Mouse (Mus musculus) forebrain, embryonic 14.5 days (tissue): ENCODE data around the gene Ptbp1. TPM values are rescaled to one million over a fixed set of nuclear protein-coding genes. Genes with fewer than 3 reads are reported as not detected.
A peak's percentile ranks its signal among the peaks of the same experiment; 100 is the strongest.

Source experiments
- ATAC-seq: fragments of 200-750 bp; cut with Nextera tagmentation; 2 replicates; pipeline ENCODE4 v1.8.0; 2017; ENCODE audit warnings: mild to moderate bottlenecking, moderate library complexity
- DNase-seq: peaks from one replicate; pipeline ENCODE4 v3.0.0-alpha.2; 2015; ENCODE audit warnings: low spot score
- H3K27ac ChIP-seq: fragments of 300-500 bp; sonication (generic); 2 replicates; pipeline ENCODE4 v1.5.1; 2014; ENCODE audit warnings: low read depth, mild to moderate bottlenecking, control low read depth, low read length, moderate library complexity
- H3K27me3 ChIP-seq: fragments of 300-500 bp; sonication (generic); replicated peaks from 2 replicates; pipeline ENCODE4 v1.6.1; 2014; ENCODE audit warnings: low read length, control low read depth, mixed read lengths; ENCODE audit not compliant: control insufficient read depth, insufficient read depth
- H3K36me3 ChIP-seq: fragments of 300-500 bp; sonication (generic); 2 replicates; pipeline ENCODE4 v1.6.1; 2014; ENCODE audit warnings: low read length, control low read depth; ENCODE audit not compliant: control insufficient read depth, insufficient read depth
- H3K4me1 ChIP-seq: fragments of 300-500 bp; sonication (generic); 2 replicates; pipeline ENCODE4 v1.6.1; 2014; ENCODE audit warnings: antibody characterized with exemption, low read length, control low read depth; ENCODE audit not compliant: control insufficient read depth, insufficient read depth
- H3K4me2 ChIP-seq: fragments of 300-500 bp; sonication (generic); 2 replicates; pipeline ENCODE4 v1.6.1; 2014; ENCODE audit warnings: mild to moderate bottlenecking, control low read depth, low read length
- H3K4me3 ChIP-seq: fragments of 300-500 bp; sonication (generic); 2 replicates; pipeline ENCODE4 v1.5.1; 2014; ENCODE audit warnings: low read depth, low read length, control low read depth
- H3K9ac ChIP-seq: fragments of 300-500 bp; sonication (generic); 2 replicates; pipeline ENCODE4 v1.6.1; 2014; ENCODE audit warnings: mild to moderate bottlenecking, low read length, control low read depth, moderate library complexity
- H3K9me3 ChIP-seq: fragments of 300-500 bp; sonication (generic); replicated peaks from 2 replicates; pipeline ENCODE4 v1.6.1; 2016; ENCODE audit warnings: low read length, control low read depth, mixed read lengths; ENCODE audit not compliant: control insufficient read depth
- WGBS: fragments of 180-500 bp; shearing (Covaris S2); extraction: QIAGEN DNeasy Blood & Tissue Kit; methylation state at CpG from one replicate; pipeline ENCODE4 v1.1.7; 2014; 5-methylcytosine and 5-hydroxymethylcytosine counted together
- polyA plus RNA-seq: library from polyadenylated mRNA; unstranded; fragments of >200 nt; fragmentation: Nextera tagmentation; extraction: Ambion mirVana; gene quantifications from 2 replicates; pipeline ENCODE4 v1.2.1, GENCODE M21; 2014

The Ptbp1 gene
- polyA plus RNA-seq, 1 experiment from 2014 or later, result 98.2 TPM

- Histone ChIP-seq H3K4me3 (no peak overlapping the region), H3K9me3 (no peaks in the 10 kb centered on the region), H3K4me1 (peaks cover 30% of the 10 kb centered on the region), H3K27me3 (no peaks in the 10 kb centered on the region), H3K4me2 (no peak overlapping the region), H3K9ac (no peak overlapping the region), H3K36me3 (peaks cover 71% of the 10 kb centered on the region), H3K27ac (peak overlapping the region; percentile 48; the same call in 1 of the 2 replicates)
- no peak for ATAC-seq
- WGBS, result 84% methylated on average over 11 of the region's 11 CpGs
- no peak for DNase-seq
Measured at GRCm38 (mm10) chr10:79859116-79859515, 4.9 kb downstream of the Ptbp1 start.

DNA sequence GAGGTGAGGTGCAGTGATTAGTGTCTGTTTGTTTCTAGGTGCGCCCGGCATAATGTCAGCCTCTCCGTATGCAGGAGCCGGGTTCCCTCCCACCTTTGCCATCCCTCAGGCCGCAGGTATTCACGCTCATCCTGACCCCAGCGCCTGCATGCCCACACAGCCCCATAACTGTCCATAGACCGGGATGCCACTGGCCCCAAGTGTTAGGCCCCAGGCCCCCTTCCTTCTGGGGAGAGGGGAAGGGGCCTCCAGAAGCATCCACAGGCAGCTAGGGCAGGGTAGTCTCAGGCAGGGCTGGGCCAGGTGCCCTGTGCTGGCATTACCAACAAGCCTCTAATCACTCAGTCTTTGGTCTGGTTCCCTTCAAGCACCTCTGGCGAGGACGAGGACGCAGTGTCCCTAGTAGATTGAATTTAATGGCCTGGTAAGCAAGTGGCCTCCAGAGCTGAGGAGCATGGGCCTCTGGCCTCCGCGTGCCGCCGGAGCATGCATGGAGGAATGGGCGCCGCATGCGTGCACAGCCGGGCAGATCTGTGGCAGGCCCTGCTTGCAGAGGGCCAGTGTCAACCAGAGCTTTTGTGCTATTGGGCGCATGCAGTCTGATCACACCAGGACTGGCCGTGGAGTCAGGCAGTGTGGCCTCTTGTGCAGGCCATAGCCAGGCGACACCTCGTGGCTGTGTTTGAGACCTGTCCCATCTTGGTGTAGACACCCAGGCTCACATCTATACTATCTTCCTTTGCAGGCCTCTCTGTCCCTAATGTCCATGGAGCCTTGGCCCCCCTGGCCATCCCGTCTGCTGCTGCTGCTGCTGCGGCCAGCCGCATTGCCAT is 6.1 kb downstream of the Ptbp1 start:
- H3K4me3 ChIP-seq, result no peak overlapping the region
- H3K9me3 ChIP-seq, result no peaks in the 10 kb centered on the region
- 93% methylated on average over 26 of the region's 26 CpGs for WGBS
- DNase-seq (no peak), ATAC-seq (no peak)
- H3K4me1 ChIP-seq, result peaks cover 30% of the 10 kb centered on the region
- no peaks in the 10 kb centered on the region for H3K27me3 ChIP-seq
- no peak overlapping the region for H3K4me2 ChIP-seq
- H3K27ac ChIP-seq, result no peak overlapping the region
- H3K36me3 ChIP-seq, result peaks cover 83% of the 10 kb centered on the region
- no peak overlapping the region for H3K9ac ChIP-seq

DNA sequence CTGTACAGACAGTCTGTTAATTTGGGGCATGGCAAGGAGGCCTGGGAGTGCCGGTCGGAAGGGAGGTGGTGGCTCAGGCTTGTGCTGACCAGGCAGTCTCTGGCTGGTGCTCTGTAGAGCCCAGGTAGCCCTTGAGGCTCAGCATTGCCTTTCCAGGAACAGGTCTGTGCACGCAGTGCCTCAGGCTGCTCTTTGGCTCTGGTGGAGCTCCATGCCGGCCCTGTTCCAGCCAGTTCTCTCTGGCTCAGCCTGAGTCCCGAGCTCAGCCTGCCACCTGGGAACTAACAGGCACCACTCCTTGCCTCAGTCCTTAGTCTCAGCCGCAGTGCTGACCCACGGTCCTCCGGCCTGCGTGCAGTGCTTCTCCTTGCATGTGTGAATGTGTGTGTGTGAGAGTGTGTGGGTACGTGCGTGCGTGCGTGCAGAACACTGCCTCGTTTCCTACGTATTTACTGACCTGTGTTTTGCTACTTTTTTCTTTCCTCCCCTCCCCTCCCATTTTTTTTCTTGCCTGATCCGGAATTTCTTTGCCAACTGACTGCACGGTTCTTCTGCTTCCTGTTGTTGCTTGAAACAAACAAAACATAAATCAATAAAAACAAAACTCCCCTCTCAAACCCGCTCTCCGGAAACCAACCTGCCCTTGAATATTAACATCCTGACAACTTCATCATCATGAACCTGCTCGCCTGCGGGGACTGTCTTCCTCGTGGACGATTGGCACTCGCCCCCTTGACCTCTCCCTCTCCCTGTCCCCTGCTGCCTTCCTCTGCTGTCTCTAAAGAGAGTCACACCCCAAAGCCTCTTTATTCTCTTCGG is 7.2 kb downstream of the Ptbp1 start:
- H3K27ac ChIP-seq, result no peak overlapping the region
- peaks cover 93% of the 10 kb centered on the region for H3K36me3 ChIP-seq
- no peaks in the 10 kb centered on the region for H3K27me3 ChIP-seq
- peaks cover 28% of the 10 kb centered on the region for H3K4me1 ChIP-seq
- no peak overlapping the region for H3K9ac ChIP-seq
- DNase-seq, result no peak
- no peak overlapping the region for H3K4me2 ChIP-seq
- H3K9me3 ChIP-seq, result no peaks in the 10 kb centered on the region
- ATAC-seq, result no peak
- H3K4me3 ChIP-seq, result no peak overlapping the region
- 84% methylated on average over 25 of the region's 25 CpGs for WGBS

DNA sequence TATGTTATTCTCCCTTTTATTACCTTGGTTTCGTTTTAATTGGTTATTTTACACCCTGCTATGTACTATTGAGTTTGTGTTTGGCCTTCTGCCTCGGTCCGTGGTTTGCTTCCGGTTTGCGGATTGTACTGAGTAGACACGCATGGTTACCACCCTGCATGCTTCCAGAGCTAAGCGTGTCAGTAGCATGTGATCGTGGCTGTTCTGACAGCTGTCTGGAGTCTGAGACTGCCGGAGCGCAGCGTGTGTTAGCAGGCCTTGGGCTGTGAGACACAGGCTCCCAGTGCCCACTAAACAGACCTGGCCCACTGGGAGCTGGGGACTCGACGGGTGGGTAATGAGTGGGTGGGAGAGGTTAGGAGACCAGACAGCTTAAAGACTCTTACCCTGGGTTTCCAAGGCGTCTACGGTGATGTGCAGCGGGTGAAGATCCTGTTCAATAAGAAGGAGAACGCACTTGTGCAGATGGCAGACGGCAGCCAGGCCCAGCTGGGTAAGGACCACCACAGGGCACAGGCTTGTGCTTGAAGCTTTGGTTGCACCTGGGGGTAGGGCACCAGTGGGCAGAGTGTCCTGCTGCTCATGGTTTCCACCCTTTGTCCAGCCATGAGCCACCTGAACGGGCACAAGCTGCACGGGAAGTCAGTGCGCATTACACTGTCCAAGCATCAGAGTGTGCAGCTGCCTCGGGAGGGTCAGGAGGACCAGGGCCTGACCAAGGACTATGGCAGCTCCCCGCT is 8.0 kb downstream of the Ptbp1 start:
- 80% methylated on average over 23 of the region's 23 CpGs for WGBS

DNA sequence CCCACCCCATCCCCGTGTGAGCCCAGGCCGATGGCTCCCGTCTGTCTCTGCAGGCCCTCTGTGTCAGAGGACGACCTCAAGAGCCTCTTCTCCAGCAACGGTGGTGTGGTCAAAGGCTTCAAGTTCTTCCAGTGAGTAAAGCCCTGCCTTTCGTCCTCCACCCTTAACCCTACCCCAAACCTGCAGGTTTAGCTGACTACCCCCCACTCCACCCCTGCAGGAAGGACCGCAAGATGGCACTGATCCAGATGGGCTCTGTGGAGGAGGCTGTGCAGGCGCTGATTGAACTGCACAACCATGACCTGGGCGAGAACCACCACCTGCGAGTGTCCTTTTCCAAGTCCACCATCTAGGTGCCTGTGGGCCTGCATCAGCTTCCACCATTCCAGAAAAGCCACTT is 8.7 kb downstream of the Ptbp1 start:
- ATAC-seq, result no peak

More for the DNA sequence above, 8.0 kb downstream of the Ptbp1 start:
- DNase-seq (no peak), ATAC-seq (no peak)
- H3K27ac ChIP-seq, result no peak overlapping the region
- H3K4me1 ChIP-seq, result peaks cover 20% of the 10 kb centered on the region
- peaks cover 93% of the 10 kb centered on the region for H3K36me3 ChIP-seq
- no peak overlapping the region for H3K4me3 ChIP-seq
- H3K9me3 ChIP-seq, result no peaks in the 10 kb centered on the region
- no peaks in the 10 kb centered on the region for H3K27me3 ChIP-seq
- no peak overlapping the region for H3K4me2 ChIP-seq
- H3K9ac ChIP-seq, result no peak overlapping the region

GRCm38 (mm10) chr10:79864351-79865188 is 10.3 kb downstream of the Ptbp1 start:
- H3K4me3 ChIP-seq, result no peak overlapping the region
- peaks cover 87% of the 10 kb centered on the region for H3K36me3 ChIP-seq
- H3K27me3 ChIP-seq, result no peaks in the 10 kb centered on the region
- ATAC-seq (peak; percentile 45), DNase-seq (no peak)
- WGBS, result 63% methylated on average over 10 of the region's 10 CpGs
- H3K9me3 ChIP-seq, result no peaks in the 10 kb centered on the region
- H3K9ac ChIP-seq, result peak overlapping the region; percentile 25; the same call in 1 of the 2 replicates
- H3K4me2 ChIP-seq, result no peak overlapping the region
- H3K4me1 ChIP-seq, result peaks cover 4% of the 10 kb centered on the region; the same call in 1 of the 2 replicates
- peak overlapping the region; percentile 39; the same call in 1 of the 2 replicates for H3K27ac ChIP-seq

More for the DNA sequence above, 8.7 kb downstream of the Ptbp1 start:
- no peaks in the 10 kb centered on the region for H3K27me3 ChIP-seq
- 73% methylated on average over 10 of the region's 10 CpGs for WGBS
- DNase-seq, result no peak
- no peaks in the 10 kb centered on the region for H3K9me3 ChIP-seq
- no peak overlapping the region; the same call in 1 of the 2 replicates for H3K27ac ChIP-seq
- H3K36me3 ChIP-seq, result peaks cover 90% of the 10 kb centered on the region
- no peak overlapping the region for H3K4me3 ChIP-seq
- no peak overlapping the region for H3K4me2 ChIP-seq
- H3K9ac ChIP-seq, result no peak overlapping the region
- H3K4me1 ChIP-seq, result peaks cover 13% of the 10 kb centered on the region

GRCm38 (mm10) chr10:79865189-79865601 is 11.0 kb downstream of the Ptbp1 start:
- no peak overlapping the region for H3K4me3 ChIP-seq
- peak overlapping the region; percentile 25; the same call in 1 of the 2 replicates for H3K9ac ChIP-seq
- 77% methylated on average over 12 of the region's 12 CpGs for WGBS
- no peak for DNase-seq
- peak overlapping the region; percentile 39; the same call in 1 of the 2 replicates for H3K27ac ChIP-seq
- H3K27me3 ChIP-seq, result no peaks in the 10 kb centered on the region
- peaks cover 4% of the 10 kb centered on the region; the same call in 1 of the 2 replicates for H3K4me1 ChIP-seq
- ATAC-seq, result peak; percentile 13; the same call in 1 of the 2 replicates
- H3K36me3 ChIP-seq, result peaks cover 87% of the 10 kb centered on the region
- no peaks in the 10 kb centered on the region for H3K9me3 ChIP-seq
- H3K4me2 ChIP-seq, result no peak overlapping the region
